Mouse (Mus musculus) testis, postnatal 10 days (tissue): ENCODE measurements around the gene Ttc34.
A peak's percentile ranks its signal among the peaks of the same experiment; 100 is the strongest.

Source experiments
- DNase-seq: peaks from one replicate; pipeline ENCODE4 v3.0.0; 2021; ENCODE audit warnings: low spot score

Ttc34 gene

GRCm38 (mm10) chr4:154857366-154858240, 20.3 kb downstream of the Ttc34 start:
- peak; percentile 38 for DNase-seq

GRCm38 (mm10) chr4:154858601-154859000, 21.3 kb downstream of the Ttc34 start:
- no peak for DNase-seq

- DNase-seq = peak; percentile 41
These were observed 24.7 kb downstream of the Ttc34 start for GRCm38 (mm10) chr4:154861967-154862366.

GRCm38 (mm10) chr4:154863436-154863935, 26.2 kb downstream of the Ttc34 start:
- DNase-seq = peak; percentile 28

- DNase-seq = peak; percentile 97
These were observed 27.1 kb downstream of the Ttc34 start for GRCm38 (mm10) chr4:154864271-154864771.

- peak; percentile 46 for DNase-seq
These were observed 27.9 kb downstream of the Ttc34 start for GRCm38 (mm10) chr4:154864961-154865760.

GRCm38 (mm10) chr4:154866391-154866790, 29.1 kb downstream of the Ttc34 start:
- no peak for DNase-seq

- DNase-seq = no peak
These were observed 30.0 kb downstream of the Ttc34 start for GRCm38 (mm10) chr4:154867257-154867656.

- DNase-seq = no peak
These were observed 32.2 kb downstream of the Ttc34 start, which contains the start of gene Mmel1 for GRCm38 (mm10) chr4:154869440-154869839. Gene Mmel1, plus strand, starts transcription at chr4:154869585.

GRCm38 (mm10) chr4:154870721-154871120, 33.5 kb downstream of the Ttc34 start:
- DNase-seq = no peak

GRCm38 (mm10) chr4:154871757-154872251, 34.5 kb downstream of the Ttc34 start:
- no peak for DNase-seq

GRCm38 (mm10) chr4:154873186-154873585, 35.9 kb downstream of the Ttc34 start:
- no peak for DNase-seq

GRCm38 (mm10) chr4:154877864-154878548, 40.7 kb downstream of the Ttc34 start:
- peak; percentile 98 for DNase-seq

GRCm38 (mm10) chr4:154880730-154881129, 43.5 kb downstream of the Ttc34 start:
- DNase-seq = no peak

- peak; percentile 64 for DNase-seq
These were observed 44.9 kb downstream of the Ttc34 start for GRCm38 (mm10) chr4:154882014-154882659.

- DNase-seq = no peak
These were observed 48.2 kb downstream of the Ttc34 start for GRCm38 (mm10) chr4:154885416-154885815.

- no peak for DNase-seq
These were observed 49.8 kb downstream of the Ttc34 start for GRCm38 (mm10) chr4:154886876-154887592.

GRCm38 (mm10) chr4:154887593-154888250, 50.5 kb downstream of the Ttc34 start:
- DNase-seq = no peak

GRCm38 (mm10) chr4:154890887-154891286, 53.6 kb downstream of the Ttc34 start:
- no peak for DNase-seq

GRCm38 (mm10) chr4:154895549-154895948, 58.3 kb downstream of the Ttc34 start:
- DNase-seq = no peak
